Mouse (Mus musculus): ENCODE measurements around the gene Fer.

- TF ChIP-seq POLR2A (IDR thresholded peaks at IDR 0.05; ENCODE audit: low read depth, low read length) = no peak
- no peak for TF ChIP-seq CTCF (IDR thresholded peaks at IDR 0.05; ENCODE audit: extremely low read depth, insufficient read depth, insufficient read length, insufficient replicate concordance)
Measured at GRCm38 (mm10) chr17:63864171-63864571, 1.3 kb downstream of the Fer start.

Data from spleen, adult 2 months (tissue).